Mouse (Mus musculus) kidney, postnatal 10 days (tissue): Measurements from ENCODE around the gene Map3k3.
"Not testable (repeated sequence)": the region's sequence is repeated elsewhere in the genome, so short reads cannot be mapped to it uniquely, and the experiment has no call there.

ENCODE experiments used
- DNase-seq: peaks from one replicate; pipeline ENCODE4 v3.0.0; 2021; ENCODE audit warnings: mixed read lengths

Gene Map3k3

DNA sequence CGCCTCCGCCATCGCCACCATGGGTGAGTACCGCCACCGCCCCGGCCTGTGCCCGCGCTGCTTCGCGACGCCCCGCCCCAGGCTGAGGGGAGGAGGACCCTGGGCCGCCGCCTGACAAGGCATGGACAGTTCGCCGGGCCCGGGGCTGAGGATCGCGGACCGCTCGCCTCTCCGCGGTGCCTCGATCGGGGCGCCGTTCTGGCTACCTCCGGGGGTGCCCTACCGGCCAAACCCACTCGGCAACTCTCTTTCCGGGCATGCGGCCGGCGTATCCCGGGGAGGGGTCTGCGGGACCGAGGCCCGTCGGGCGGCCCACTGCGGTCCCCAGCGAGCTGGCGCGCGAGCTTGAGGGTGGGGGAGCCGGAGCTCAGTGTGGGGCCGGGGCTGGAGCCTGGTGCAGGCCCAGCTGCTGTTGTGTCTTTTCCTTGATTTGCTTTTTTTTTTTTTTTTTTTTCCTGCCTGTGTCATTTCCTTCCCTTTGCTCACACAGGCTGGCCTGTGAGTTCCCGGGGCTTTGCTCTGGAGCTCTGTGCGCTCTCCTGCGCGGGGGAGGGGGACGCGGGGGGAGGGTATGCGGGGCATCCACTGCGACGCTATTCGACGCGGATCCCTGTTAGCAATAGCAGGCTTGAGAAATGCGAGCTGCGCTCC, 623 bp downstream of the Map3k3 start:
- peak; percentile 88 for DNase-seq

DNA sequence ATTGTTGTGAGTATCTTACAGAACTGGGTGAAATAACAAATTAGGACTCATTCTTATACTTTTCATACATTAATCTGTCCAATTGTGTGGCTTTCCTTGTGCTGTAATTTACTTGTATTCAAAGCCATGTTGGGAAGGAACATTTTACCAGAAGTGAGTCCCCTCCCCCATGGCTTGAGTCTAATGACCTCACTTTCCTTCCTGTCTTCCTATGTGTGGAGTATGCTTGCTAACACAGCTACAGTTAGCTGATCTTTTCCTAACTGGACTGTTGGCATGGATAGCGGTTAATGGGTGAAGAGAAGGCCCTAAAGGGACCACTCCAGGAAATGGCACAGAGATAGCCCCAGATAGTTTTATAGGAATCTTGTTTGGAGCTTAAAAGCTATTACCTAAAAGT, 13.8 kb downstream of the Map3k3 start:
- peak; percentile 46 for DNase-seq

- DNase-seq = peak; percentile 14
Measured at GRCm38 (mm10) chr11:106102866-106103265, 18.5 kb downstream of the Map3k3 start.

DNA sequence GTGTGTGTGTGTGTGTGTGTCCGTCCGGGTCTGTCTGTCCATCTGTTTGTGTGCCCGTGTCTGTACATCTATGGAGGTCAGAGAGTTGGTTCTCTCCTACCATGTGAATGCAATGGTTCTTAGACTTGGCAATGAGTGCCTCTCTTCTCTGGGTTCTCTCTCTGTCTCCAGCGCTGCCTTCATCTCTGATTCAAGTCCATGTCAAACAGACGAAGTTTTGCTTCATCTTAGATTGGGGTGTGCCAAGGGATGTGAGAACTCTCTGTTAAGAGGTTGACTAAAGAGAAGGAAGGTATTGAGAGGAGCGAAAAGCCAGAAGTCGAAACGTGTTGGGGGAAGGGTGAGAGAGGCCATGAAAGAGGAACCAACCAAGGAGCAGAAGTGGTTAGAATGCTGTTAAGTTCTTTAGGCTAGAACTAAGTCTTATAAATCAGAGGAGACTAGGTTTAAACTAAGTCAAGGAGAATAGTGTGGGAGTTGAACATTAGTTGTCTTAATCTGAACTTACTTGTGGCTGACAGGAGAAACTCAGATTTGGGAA, 21.7 kb downstream of the Map3k3 start:
- no peak for DNase-seq

DNA sequence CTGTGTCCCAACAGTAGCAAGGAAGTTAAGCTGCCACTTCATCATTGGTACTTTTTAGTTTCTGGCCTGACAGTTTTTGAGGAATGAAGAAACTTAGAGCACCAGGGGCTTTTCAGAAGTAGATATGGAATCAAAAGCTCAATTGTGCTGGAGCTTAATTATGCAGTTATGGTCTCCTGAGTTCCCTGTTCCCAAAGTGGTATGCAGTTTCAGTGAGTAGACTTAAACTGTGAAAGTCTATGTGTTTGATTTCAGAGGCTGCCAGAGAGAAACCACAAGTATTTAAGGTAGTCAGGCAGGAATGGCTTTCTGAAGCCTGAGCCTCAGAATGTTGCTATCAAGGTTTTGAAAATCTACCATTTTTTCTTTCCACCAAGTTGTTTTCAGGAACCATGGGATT, 27.3 kb downstream of the Map3k3 start:
- no peak for DNase-seq

GRCm38 (mm10) chr11:106122221-106122620, 37.8 kb downstream of the Map3k3 start:
- no peak for DNase-seq

GRCm38 (mm10) chr11:106122736-106123135, 38.3 kb downstream of the Map3k3 start:
- DNase-seq = peak; percentile 23

- no peak for DNase-seq
Measured at GRCm38 (mm10) chr11:106124784-106125183, 40.4 kb downstream of the Map3k3 start.

DNA sequence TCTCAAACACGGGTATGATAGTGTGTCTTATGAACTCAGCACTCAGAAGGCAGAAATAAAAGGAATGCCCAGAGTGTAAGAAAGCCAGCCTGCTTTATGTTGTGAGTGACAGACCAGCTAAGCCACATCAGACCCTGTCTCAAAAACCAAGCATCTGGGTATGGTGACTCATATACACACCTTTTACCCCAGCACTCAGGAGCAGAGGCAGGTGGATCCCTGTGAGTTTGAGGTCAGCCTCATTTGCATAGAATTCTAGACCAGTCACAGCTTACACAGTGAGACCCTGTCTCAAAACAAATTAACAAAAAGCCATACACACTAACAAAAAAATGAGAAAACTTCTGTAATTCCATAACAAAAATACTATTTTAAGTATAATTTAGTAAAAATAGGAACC, 41.4 kb downstream of the Map3k3 start:
- no peak for DNase-seq

DNA sequence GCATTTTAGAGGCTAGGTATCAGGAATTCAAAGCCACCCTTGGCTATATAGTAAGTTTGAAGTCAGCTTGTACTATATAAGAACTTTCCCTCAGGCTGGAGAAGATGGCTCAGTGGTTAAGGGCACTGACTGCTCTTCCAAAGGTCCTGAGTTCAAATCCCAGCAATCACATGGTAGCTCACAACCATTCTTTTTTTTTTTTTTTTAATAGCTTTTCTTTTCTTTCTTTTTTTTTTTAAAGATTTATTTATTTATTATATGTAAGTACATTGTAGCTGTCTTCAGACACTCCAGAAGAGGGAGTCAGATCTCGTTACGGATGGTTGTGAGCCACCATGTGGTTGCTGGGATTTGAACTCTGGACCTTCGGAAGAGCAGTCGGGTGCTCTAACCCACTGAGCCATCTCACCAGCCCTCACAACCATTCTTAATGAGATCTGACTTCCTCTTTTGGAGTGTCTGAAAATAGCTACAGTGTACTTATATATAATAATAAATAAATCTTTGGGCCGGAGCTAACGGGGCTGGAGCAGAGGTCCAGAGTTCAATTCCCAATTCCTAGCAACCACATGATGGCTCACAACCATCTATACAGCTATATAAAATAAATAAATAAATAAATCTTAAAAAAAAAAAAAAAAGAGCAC, 42.4 kb downstream of the Map3k3 start:
- DNase-seq = not testable (repeated sequence)

DNA sequence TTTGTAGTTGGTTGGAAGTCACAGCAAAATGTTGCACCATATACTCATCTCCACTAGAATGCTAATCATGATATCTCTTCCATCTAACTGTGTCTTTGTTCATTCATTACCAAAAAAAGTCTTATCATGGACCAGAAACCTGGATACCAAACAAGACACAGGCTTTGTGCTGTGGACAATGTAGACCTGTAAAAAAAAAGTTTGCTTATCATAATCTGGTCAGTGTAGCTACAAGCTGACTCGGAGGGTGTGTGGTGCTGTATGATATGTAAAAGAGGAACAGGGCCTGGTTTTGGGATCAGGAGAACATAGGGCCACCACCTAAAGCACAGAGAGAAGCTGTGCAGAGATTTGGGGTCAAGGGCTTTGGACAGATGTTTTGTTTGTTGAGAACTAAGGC, 45.1 kb downstream of the Map3k3 start:
- DNase-seq = no peak

DNA sequence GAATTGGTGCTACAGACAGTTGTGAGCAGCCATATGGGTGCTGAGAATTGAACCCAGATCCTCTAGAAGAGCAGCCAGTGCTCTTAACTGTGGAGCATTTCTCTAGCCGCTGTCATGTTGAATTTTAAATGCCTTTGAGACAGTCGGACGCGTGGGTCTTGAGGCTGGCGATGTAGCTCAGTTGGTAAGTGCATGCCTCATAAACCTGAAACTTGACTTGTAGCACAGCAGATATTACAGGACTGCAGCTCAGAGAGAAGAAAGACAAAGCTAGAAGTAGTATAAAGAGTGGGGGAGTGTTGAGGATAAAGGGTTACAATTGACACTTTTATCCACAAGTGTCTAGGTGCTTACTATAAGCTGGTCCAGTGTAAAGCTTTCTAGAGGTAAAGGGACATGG, 48.1 kb downstream of the Map3k3 start:
- DNase-seq = no peak

DNA sequence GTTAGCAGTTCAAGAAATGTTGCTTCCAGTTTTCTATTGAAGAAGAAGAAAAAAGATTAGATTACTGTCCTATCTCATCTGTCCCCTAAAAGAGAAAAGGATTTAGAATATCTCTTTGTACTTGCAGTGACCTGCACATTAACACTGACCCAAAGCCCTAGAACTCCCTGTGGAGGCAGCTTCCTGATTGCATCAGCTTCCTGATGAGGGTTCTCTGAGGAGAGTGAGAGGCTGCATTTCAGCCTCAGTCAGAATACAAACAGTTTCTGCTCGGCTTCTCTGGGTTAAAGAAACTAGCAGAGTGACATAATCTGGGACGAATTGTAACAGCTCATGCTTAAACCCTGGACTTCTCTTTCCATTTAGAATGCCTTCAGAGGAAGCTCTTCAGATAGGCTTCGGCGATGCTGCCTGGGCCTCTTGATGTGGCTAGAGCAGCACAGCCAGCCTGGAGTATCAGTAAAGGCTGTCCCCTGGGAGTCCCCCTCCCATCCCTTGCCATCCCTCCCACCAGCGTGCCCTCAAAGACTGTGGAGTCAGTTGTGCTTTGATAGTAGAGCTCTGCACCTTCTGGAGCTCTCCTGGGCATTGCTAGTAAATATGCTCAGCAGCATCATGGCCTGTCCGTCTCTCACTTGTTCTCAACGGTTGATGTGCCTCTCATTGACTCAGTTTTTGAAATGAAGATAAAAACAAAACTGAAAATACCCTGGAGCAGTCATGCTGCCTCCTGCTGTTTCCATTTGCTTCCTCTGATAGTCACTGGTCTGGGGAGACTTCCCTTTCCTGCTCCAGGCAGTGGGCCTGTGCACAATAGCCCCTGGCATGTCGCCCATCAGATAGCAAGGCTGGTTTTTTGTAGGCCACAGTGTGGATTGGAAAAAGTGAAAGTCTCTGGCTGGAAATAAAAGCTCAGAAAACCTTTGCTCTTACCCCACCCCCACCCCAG, 50.4 kb downstream of the Map3k3 start:
- peak; percentile 94 for DNase-seq

DNA sequence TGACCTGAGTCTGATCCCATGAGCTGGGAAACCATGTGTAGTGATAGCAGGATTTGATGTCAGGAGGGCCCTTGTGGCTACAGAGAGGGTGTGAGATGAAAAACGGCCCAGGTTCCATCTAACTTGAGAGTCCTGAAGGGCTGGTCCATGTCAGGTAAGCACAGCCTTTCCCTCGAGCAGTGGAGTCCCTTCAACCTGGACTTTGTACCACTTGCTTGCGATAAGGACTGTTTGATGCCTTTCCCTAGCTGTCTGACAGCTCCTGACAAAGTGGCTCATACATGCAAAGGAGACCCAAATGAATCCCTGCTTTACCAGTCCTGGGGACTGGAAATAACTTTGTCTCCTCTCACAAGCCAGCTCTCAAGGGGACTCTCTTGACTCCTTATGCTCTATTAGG, 66.8 kb downstream of the Map3k3 start:
- no peak for DNase-seq

DNA sequence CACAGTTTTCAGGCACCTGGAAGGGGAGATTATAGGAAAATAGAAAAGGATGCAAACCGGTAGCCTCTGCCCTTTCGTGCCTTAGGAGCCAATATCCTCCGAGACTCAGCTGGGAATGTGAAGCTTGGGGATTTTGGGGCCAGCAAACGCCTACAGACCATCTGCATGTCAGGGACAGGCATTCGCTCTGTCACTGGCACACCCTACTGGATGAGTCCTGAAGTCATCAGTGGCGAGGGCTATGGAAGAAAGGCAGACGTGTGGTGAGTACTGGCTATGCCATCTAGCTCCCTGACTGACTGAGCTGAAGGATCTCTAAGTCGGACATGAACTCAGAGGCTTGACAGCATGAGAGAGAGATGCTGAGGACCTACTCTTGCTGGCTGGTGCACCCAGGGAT, 67.7 kb downstream of the Map3k3 start:
- no peak for DNase-seq

- no peak for DNase-seq
Measured at GRCm38 (mm10) chr11:106154091-106154490, 69.7 kb downstream of the Map3k3 start.

- no peak for DNase-seq
Measured at GRCm38 (mm10) chr11:106154770-106155169, 70.4 kb downstream of the Map3k3 start.

GRCm38 (mm10) chr11:106155761-106156160, 71.3 kb downstream of the Map3k3 start:
- DNase-seq = no peak

DNA sequence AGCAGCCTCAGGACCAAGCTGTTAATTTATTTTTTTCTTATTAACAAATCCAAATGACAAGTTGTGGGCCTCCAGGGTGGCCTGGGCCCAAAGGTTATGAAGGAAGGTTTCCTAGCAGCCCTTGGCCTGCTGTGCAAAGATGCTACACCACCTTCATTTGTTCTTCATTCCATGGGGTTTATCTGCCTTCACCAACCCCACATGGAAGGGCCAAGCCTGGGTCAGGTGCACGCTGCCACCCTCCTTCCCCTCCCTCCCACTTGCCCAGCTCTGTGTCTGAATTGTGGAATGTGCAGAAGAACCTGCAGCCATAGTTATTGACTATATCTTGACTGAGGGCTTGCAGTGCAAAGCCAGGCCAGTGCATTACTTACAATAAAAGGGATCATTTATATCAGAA, 71.8 kb downstream of the Map3k3 start:
- no peak for DNase-seq

GRCm38 (mm10) chr11:106157154-106157553, 72.7 kb downstream of the Map3k3 start:
- no peak for DNase-seq

GRCm38 (mm10) chr11:106158081-106158929, 73.9 kb downstream of the Map3k3 start:
- DNase-seq = peak; percentile 51

- no peak for DNase-seq
Measured at GRCm38 (mm10) chr11:106158930-106159215, 74.5 kb downstream of the Map3k3 start.
